Mouse (Mus musculus): ENCODE results near the gene Tmem89.

DNA sequence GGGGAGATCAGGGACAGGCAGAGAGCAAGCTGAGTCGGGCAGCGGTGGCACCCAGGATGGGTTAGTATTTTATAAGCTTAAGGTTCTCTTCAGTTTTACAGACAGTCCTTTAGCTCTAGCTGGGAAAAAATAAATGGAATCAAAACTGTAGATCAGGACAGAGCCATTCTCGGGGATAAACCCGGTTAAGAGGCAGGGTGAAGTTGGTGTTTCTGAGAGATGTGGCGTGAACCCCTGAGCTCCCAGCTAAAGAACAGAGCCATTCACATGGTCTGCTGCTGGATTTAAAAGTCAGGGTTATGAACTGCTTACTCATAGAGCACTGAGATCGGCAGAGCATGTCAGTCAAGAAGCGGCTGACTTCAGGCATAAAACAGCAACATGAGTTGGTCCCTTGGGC, 1.3 kb upstream of the Tmem89 start:
- TF ChIP-seq CTCF (IDR thresholded peaks at IDR 0.05; ENCODE audit: control insufficient read depth, insufficient read depth, insufficient read length), result no peak
- no peak for TF ChIP-seq MYOG (IDR thresholded peaks at IDR 0.05; ENCODE audit: control insufficient read depth, extremely low read depth, insufficient read length)

All from C2C12 (cell line).